Mouse (Mus musculus): ENCODE results near the gene Gm20388.

Gene Gm20388

DNA sequence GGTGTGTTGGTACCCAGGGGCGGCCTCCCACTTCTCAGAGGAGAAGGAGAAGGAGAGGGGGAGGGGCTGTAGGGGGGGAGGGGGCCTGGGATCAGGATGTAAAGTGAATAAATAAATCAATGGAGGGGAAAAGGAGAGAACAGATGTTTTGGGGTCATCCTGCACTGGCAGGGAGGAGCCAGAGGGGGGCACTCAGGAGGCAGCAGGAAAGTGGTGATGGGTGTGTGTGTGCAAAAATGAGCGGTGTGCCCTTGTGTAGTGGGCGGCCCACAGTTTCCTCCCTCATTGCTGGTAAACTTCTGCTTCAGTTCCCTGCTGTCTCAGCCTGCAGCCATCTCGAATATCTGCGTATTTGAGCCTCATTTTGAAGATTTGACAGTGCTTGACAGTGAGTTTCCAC is 2224.9 kb downstream of the Gm20388 start:
- no peak for DNase-seq (ENCODE audit: low read depth in 2 of 2, low spot score in 2 of 2)

DNA sequence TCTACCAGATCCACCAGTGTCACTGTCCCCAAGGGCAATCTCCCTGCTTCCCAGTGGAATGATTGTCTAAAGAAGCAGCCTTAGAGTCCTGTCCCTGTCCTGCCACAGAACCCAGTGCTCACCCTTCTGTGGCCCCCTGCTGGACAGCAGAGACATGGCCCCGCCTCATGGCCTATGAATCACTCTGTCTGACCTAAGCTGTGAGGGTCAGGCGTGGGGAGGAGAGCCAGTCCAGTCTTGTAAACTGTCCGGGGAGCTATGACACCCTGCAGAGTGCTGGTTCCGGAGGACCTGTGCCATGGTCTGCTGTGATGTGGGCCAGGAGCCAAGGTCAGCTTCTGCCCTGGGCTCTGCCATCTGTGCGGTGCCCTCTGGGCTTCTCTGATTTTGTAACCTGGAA is 2229.1 kb downstream of the Gm20388 start:
- peak in 1 of 2 experiments; percentile 5 for DNase-seq (ENCODE audit: low read depth in 2 of 2, low spot score in 2 of 2)

DNA sequence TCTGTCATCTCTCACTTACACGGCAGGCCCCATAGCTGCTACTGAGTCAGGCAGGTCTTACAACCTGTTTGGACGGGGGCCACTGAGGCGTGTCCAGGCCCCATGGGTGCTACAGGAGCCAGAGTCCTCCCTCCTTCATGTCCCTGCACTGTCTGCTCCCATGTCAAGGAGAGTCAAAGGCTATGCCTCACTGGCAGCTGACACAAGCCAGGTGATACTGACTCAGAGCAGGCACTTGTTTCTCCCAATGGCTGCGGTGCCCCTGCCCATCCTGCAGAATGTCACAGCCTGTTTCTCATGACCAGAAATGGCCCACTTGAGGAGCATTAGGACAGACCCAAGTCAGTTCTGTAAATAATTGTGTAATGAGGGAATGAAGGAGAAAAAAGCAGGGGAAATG is 2229.8 kb downstream of the Gm20388 start:
- DNase-seq (ENCODE audit: low read depth in 2 of 2, low spot score in 2 of 2), result no peak

DNA sequence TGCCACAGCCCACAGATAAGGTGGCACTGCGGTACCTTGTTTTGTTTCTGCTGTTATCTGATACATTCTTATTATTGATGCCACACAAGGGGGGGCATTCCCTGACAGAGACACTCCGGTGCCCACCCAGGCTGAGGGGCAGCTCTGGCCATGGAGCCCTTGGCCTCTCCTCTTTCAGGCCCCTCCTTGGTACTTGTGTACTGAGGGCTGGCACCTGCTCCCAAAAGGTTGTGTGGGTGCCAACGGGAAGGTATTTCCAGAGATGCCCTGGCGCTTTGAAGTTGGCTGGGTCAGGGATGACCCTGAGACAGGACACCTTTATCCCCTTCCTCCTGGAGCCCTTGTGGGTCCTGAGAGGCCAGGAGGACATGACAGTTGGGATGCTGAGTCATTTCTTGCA is 2231.8 kb downstream of the Gm20388 start:
- no peak for DNase-seq (ENCODE audit: low read depth in 2 of 2, low spot score in 2 of 2)

DNA sequence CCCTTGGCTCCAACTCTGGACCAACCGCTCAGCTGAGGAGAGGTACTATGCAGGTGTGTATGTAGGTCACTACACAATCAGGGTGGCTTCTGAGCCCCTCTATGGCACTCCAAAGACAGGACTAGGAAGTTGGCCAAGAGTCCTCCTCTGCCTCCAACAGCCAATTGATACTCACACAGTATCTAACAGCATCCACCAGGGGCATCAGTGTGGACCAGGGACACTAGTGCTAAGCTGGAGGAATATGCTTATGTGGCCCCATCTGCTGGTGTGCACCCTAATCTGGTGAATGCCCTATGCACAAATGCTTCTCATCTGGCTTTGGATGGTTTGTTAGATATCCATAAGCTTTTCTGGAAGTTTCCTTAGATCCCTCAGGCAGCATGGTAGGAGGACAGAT is 2232.6 kb downstream of the Gm20388 start:
- DNase-seq (ENCODE audit: low read depth in 2 of 2, low spot score in 2 of 2), result no peak

DNA sequence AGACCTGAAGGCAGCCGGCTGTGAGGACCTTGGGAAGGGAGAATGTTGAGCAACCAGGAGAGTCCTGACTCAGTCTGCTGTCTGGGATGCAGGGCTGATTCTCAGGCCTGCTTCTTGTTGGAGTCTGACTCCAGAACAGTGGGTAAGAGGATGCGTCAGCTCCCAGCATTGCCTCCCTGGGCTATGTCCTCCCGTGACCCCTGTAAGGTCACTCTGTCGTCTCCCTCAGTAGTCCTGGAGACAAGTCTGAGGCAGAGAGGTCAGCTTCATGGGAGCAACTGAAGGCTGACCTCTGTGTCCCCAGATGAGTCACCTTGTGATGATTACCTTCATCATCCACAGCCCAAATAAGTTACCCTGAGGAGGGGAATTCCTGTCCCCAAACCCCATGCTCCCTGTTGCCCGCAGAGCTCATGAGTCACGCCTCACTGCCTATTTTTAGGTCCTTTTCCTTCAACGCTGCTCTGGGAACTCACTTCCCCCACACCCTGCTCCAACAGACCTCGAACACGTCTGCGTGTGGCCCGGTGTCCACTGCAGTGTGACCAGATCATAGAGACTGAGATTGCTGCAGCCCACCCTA is 2234.2 kb downstream of the Gm20388 start:
- DNase-seq (ENCODE audit: low read depth in 2 of 2, low spot score in 2 of 2), result no peak

DNA sequence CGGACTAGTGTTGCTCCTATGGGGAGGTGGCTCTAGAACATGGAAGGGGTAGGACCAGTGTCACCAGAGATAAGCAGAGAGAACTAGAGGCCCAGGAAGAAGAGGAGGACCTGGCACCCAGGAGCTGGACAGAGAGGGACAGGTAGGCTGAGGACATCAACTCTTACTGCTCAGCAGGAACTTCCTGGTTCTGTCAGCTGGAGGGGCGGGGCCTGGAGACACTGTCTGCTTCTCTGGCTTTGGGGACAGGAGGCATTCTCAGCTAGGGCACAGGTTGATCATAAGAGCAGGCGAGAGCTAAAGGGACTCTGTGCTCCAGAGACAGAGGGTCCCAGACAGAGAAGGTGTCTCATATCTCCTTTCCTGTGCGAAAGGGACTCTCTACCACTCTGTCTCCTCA is 2238.4 kb downstream of the Gm20388 start:
- DNase-seq (ENCODE audit: low read depth in 2 of 2, low spot score in 2 of 2), result no peak

DNA sequence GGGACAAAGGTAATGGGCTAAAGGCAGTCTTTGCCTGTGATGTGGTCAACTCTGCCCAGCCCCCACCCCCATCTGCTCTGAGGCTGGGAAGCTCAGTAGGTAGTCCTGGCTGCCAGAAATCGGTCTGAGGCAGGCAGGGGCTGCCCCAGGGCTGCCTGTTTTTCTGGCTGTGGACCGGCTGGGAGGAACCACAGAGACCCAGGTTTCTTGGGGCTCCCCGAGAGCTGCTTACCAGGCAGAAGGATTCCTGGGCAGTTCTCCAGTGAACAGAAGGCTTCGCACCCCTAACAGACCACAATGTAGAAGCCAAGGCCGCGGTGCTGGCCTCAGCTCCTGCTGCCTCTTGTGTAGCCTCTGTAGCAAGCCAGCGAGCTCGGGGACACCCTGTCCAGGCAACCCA is 2239.0 kb downstream of the Gm20388 start:
- no peak for DNase-seq (ENCODE audit: low read depth in 2 of 2, low spot score in 2 of 2)

DNA sequence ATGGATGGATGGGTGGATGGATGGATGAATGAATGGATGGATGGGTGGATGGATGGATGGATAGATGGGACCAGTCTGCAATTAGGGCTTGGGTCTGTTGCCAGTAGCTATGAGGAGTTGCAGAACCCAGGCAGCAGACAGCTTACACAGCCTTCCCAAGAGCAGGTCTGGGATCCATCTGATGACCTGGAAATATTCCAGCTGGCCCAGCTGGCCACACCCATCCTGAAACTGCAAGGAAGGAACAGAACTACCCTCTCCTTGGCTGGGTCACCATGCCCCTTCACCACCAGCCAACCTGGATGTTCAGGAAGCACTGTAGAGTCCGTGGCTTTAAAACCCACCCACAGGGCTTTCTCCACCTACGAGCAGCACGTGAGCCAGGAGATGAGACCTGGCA is 2240.9 kb downstream of the Gm20388 start:
- DNase-seq (ENCODE audit: low read depth in 2 of 2, low spot score in 2 of 2), result no peak

DNA sequence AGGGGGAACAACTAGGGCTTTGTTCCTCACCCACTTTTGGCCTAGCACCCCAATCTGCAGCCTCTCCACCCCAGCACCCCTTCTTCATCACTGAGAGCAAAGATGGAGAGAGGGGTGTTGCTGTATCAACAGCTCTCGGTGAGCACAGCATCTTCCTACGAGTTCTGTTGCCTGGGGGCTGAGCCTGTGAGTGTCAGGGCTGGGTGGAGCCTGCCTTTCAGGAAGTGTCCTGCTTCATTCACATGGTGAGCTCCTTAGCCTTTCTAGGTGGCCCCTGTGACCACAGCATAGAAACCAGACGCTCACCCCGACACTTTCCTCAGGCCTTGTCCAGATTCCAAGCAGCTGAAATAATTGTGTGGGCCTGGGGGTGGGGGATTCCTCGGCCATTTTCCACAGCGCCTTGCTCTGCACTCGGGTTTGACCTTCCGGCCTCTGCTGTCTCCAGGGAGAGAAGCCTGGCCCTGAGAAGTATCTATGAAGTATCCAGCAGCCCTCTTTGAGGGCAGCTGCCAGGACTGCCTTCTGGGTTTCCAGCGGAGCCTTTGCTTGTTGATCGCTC is 2244.5 kb downstream of the Gm20388 start:
- DNase-seq (ENCODE audit: low read depth in 2 of 2, low spot score in 2 of 2), result no peak

DNA sequence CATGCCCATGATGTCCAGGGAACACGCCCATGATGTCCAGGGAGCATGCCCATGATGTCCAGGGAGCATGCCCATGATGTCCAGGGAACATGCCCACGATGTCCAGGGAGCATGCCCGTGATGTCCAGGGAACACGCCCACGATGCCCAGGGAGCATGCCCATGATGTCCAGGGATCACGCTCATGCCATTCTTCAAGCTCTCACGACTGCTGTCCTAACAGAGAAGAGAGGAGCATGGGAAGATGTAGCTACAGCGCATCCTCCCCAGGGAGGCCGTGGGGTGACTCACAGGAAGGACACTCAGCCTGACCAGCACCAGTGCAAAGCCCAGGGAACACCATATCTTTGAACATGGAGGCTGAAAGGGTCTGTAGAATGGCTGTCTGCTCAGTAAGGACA is 2245.3 kb downstream of the Gm20388 start:
- no peak for DNase-seq (ENCODE audit: low read depth in 2 of 2, low spot score in 2 of 2)

DNA sequence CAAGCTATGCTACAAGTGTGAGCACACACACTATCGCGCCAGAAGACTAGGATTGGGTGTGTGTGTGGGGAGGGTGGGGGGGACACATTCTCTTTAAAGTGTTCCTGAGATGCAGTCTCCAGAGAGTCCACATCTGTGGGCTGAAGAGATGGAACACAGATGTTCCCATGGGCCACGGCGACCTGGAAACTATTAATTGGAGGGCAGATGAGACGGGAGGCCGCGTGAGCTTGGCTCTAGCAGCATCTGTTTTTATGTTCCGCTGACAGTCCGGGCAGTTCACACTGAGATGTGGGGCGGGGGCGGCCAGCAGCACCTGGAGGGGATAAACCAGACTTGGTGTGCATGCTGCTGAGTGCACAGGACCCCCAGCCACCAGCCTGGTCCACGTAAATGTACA is 2247.0 kb downstream of the Gm20388 start:
- no peak for DNase-seq (ENCODE audit: low read depth in 2 of 2, low spot score in 2 of 2)

DNA sequence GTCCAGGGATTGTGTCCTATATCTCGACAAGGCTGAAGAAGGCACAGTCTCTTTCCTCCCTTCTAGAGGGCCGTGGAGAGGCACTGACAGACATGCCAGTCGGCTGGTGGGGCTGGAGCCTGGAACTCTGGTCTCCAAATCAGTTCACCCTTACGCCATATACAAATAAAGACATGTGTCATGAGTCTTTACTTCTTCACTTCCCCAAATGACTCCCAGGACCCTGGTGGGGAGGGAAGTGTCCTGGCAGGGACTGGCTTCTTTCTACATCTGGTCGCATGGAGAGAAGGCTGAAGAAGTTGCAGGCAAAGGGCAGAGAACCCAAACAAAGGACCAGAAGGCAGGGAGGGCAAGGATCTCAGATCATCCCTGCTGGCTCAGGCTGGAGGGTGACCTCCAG is 2249.5 kb downstream of the Gm20388 start:
- DNase-seq (ENCODE audit: low read depth in 2 of 2, low spot score in 2 of 2), result no peak

DNA sequence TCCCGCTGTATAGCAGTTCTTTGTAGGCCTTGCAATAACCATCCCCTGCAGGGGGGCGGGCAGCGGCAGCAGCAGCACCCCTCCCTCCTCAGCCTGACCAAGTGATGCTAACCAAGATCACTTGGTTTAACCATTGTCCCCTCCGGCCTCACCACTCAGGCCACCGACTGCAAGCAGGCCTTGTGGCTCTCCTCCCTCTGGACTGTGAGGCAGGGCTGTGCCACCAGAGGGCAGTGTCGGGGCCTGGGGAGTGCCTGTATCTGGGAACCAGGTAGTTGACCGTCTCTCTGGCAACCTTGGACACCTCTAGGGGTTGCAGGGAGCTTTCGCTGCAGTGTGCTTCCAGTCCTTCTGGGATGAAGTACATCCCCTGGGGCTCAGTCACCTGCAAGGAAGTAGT is 2252.4 kb downstream of the Gm20388 start:
- DNase-seq (ENCODE audit: low read depth in 2 of 2, low spot score in 2 of 2), result peak; percentile 8 to 24

DNA sequence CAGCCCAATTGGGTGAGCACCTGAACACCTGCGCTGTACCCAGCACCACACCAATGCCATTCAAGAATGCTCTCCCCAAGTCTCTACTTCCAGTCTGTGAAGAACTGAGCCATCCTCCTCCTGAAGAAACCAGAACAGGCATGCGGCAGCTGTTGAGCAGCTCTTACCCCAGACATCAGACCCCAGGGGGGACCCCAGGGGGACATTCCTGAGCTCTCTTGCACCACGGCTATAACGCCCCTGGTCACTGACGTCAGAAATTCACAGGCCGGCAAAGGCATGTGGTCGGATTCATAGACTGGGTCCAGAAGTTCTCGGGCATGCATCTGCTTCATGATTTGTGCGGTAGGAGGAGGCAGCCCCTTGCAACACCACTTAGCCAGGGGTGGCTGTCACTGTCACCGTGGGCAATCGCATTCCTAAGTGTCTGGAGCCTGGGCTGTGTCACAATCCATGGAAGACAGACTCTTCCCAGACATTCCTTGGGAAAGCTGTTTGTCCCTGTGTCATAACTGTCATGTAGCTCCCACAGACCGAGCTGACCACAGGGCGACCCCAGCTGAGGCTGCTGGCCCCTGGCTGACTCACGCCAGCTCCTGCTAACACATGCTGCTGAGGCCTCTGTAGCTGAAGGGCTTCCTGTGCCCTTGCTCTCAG is 2256.7 kb downstream of the Gm20388 start:
- DNase-seq (ENCODE audit: low read depth in 2 of 2, low spot score in 2 of 2), result no peak

DNA sequence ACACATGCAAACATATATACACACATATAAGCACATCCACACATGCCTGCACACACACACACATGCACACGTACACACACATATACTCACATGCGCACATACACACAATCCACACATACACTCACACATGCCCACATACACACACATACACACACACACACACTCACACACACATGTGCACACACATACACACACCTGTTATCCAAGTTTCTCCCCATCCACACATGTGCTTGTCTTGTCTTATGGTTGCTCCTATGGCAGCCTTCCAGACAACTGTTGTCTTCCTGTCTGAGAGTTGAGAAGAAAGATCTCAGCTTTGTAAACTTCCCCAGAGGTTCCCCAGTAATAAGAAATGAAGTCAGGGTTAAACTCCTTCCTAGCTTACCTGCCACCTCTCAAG is 2258.8 kb downstream of the Gm20388 start:
- DNase-seq (ENCODE audit: low read depth in 2 of 2, low spot score in 2 of 2), result no peak

DNA sequence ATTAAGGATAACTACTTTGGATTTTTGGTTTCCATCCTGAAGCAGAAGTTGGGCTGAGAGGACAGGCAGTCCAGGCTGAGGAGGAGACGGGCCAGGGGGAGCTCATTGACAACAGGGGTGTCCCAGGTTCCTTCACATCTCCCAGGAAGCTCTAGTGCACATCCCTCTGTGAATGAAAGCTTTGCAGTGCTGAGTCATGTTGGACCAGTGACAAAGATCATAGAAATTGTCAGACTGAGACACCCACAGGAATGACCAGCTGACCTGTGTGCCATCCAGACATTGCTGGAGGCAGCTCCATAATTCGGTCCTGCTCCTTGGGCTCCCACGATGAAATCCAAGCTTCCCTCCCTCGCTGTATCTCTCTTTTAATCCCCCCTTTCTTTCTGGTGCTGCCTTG is 2261.2 kb downstream of the Gm20388 start:
- DNase-seq (ENCODE audit: low read depth in 2 of 2, low spot score in 2 of 2), result no peak

DNA sequence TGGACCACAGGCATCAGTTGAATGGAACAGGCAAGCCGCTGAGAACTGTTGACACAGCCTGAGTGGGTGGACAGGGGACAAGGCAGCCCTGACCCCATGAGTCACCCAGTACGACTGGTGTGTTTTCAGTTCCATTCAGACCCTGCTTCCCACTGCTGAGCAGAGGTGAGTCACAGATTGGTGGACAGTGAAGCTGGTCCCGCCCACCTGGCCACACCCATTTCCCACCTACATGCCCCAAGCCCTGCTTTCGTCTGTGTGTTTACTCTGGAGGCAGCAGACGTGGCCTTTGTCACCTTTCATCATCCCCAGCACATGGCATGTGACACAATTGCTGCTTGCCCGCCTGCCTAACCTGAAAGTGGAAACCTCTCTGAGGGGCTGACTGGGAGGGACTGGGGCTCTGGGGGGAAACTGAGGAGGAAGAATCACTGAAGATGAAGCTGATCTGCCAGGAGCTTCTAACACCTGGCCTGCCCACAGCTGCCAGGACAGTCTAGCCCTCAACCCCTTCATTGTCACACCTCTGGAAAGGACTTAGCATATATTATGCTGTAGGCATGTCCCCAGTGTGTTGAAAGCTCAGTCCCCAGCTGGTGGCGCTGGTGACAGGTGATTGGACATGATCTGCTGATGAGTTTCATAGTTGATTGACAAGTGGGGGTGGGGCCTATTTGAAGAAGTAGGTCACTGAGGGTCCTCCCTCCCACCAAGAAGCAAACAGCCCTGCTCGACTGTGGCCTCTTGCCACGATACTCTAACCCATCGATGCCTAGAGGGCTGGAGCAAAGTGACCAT is 2263.7 kb downstream of the Gm20388 start:
- DNase-seq (ENCODE audit: low read depth in 2 of 2, low spot score in 2 of 2), result no peak

DNA sequence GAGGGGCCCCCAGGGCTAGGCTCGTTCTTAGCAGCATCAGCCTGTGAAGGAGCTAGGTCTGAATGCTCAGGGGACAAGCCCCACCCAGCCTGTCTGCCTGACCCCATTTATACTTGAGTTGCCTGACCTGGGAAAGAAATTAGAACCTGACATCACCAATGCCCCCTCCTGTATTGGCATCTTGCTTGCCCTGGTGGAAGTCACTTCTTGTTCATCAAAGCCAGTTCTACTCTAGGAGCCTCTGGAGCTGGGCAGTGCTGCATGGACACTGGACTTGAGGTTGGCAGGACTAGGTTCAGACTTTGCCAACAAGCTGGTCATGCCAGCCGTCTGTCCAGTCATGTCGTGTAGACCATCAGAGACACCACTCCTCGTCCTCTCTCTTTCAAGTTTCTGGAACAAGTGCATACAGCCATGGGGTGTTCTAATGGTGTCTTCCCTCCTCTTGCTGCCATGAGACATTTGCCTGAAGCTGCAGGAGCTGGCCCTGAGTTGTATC is 2267.8 kb downstream of the Gm20388 start:
- no peak for DNase-seq (ENCODE audit: low read depth in 2 of 2, low spot score in 2 of 2)

DNA sequence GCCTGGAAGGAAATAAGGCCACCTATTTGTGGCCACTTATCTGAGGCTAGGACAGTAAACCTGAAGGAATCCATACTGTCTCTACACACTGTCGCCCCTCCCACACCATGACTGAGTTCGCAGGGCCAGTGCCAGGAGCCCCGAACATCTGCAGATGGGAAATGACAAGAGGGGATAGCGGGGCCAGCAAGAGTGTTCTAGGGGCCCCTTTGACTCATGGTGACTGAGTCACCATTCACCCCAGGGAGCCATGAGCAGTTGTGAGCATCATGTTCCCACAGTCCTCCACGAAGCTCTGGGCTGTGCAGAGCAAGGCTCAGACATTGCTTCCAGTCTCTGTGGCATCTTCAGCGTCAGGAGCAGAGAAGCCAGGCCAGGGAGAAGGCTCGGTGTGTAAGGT is 2268.7 kb downstream of the Gm20388 start:
- no peak for DNase-seq (ENCODE audit: low read depth in 2 of 2, low spot score in 2 of 2)

DNA sequence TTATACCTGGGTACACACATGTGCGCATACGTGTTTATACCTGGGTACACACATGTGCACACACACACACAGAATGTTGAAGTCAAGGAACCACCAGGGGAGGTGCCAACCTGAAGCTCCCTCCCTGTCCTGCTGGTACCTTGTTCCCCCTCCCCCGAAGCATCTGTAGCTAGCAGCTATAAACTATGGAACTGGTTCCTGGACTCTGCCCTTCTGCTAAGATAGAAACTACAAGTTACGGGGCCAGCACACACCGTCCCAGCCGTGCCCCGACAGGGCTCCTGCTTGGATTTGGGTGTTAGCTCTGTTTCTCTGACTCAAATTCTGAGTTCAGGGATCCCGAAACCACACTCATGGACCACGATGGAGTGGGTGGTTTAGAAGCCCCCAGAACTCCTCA is 2269.5 kb downstream of the Gm20388 start:
- DNase-seq (ENCODE audit: low read depth in 2 of 2, low spot score in 2 of 2), result no peak

DNA sequence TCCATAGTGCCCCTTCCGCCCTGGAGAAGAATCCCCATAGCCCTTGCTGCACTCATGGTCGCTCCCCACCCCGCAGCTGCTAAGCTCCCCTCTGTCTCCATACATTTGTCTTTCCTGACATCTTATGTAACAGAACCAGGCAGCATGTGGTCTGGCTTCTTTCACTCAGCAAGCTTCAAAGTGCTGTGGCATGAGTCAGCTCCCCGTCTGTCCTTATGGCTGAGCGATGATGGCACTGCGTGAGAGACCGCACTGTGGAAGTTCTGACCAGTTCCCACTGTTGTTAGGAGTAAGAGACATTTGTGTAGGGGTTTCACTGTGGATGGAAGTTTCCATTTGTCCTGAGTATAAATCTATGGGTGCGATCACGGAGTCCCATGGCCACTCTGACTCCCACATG is 2270.8 kb downstream of the Gm20388 start:
- no peak for DNase-seq (ENCODE audit: low read depth in 2 of 2, low spot score in 2 of 2)
